Mouse (Mus musculus) olfactory bulb, adult 2 months (tissue): Measurements from ENCODE around the gene Syn3.
A peak's percentile ranks its signal among the peaks of the same experiment; 100 is the strongest.

Experiments used
- CTCF ChIP-seq: fragments of 200-500 bp; IDR thresholded peaks from 2 replicates; pipeline ENCODE4 v1.5.1; 2012; ENCODE audit warnings: low read depth, mild to moderate bottlenecking, low read length, moderate library complexity; ENCODE audit not compliant: insufficient read depth
- POLR2A ChIP-seq: fragments of 200-500 bp; IDR thresholded peaks from 2 replicates; pipeline ENCODE4 v1.6.1; 2012; ENCODE audit warnings: mild to moderate bottlenecking, low read depth, low read length, moderate library complexity; ENCODE audit not compliant: insufficient read depth

GRCm38 (mm10) chr10:86064937-86065336 is 433.8 kb downstream of the Syn3 start:
- TF ChIP-seq CTCF, result peak; percentile 63
- TF ChIP-seq POLR2A, result no peak
